Mouse (Mus musculus) stomach, embryonic 15.5 days (tissue): Measurements from ENCODE around the gene Cyp27b1. TPM values are rescaled to one million over a fixed set of nuclear protein-coding genes. Genes with fewer than 3 reads are reported as not detected.

Source experiments
- ATAC-seq: fragments of 200-750 bp; cut with Nextera tagmentation; 2 replicates; pipeline ENCODE4 v1.8.0; 2017; ENCODE audit warnings: low read depth, moderate number of reproducible peaks, moderate TSS enrichment; ENCODE audit not compliant: insufficient read depth, low FRiP score
- H3K27ac ChIP-seq: fragments of 300-500 bp; sonication (generic); 2 replicates; pipeline ENCODE4 v1.5.1; 2015; ENCODE audit warnings: mild to moderate bottlenecking, inconsistent platforms
- H3K27me3 ChIP-seq: fragments of 300-500 bp; sonication (generic); replicated peaks from 2 replicates; pipeline ENCODE4 v1.6.1; 2015; ENCODE audit warnings: inconsistent platforms
- H3K36me3 ChIP-seq: fragments of 300-500 bp; sonication (generic); 2 replicates; pipeline ENCODE4 v1.6.1; 2015; ENCODE audit warnings: inconsistent platforms
- H3K4me1 ChIP-seq: fragments of 300-500 bp; sonication (generic); 2 replicates; pipeline ENCODE4 v1.6.1; 2015; ENCODE audit warnings: inconsistent platforms
- H3K4me2 ChIP-seq: fragments of 300-500 bp; sonication (generic); 2 replicates; pipeline ENCODE4 v1.6.1; 2015; ENCODE audit warnings: mild to moderate bottlenecking, inconsistent platforms
- H3K4me3 ChIP-seq: fragments of 300-500 bp; sonication (generic); replicated peaks from 2 replicates; pipeline ENCODE4 v1.5.1; 2015; ENCODE audit warnings: inconsistent platforms
- H3K9ac ChIP-seq: fragments of 300-500 bp; sonication (generic); 2 replicates; pipeline ENCODE4 v1.6.1; 2015; ENCODE audit warnings: inconsistent platforms
- H3K9me3 ChIP-seq: fragments of 300-500 bp; sonication (generic); 2 replicates; pipeline ENCODE4 v1.6.1; 2016; ENCODE audit warnings: inconsistent platforms
- WGBS: fragments of 180-500 bp; shearing (Covaris S2); methylation state at CpG from one replicate; pipeline ENCODE4 v1.1.7; 2015; 5-methylcytosine and 5-hydroxymethylcytosine counted together
- polyA plus RNA-seq: library from polyadenylated mRNA; unstranded; fragments of >200 nt; fragmentation: Nextera tagmentation; extraction: Ambion mirVana; gene quantifications from 2 replicates; pipeline ENCODE4 v1.2.1, GENCODE M21; 2015

Cyp27b1 gene
- polyA plus RNA-seq = 0.17 and 0.32 TPM in 2 replicates

- Histone ChIP-seq H3K4me1 (peaks cover 14% of the 10 kb centered on the region), H3K27ac (no peak within 1 kb of the TSS), H3K4me3 (peak within 1 kb of the TSS; percentile 26), H3K9ac (no peak within 1 kb of the TSS), H3K27me3 (peaks cover 46% of the 10 kb centered on the region), H3K36me3 (peaks cover 9% of the 10 kb centered on the region), H3K9me3 (no peaks in the 10 kb centered on the region), H3K4me2 (peak within 1 kb of the TSS; percentile 53)
- ATAC-seq = no peak
- 36% methylated on average over 5 of the region's 5 CpGs for WGBS
These were observed at the start of gene Cyp27b1 for GRCm38 (mm10) chr10:127047954-127048353. TSS of gene Cyp27b1 (plus strand) at chr10:127048250.

GRCm38 (mm10) chr10:127000529-127000928, 47.5 kb upstream of the Cyp27b1 start, which contains the start of gene Avil:
TSS of gene Avil (plus strand) at chr10:127000709.
- H3K9me3 ChIP-seq = no peaks in the 10 kb centered on the region
- H3K4me1 ChIP-seq = 0 out of 2 replicates have a peak, but pooled peaks cover 2% of the 10 kb centered on the region
- no peak within 1 kb of the TSS for H3K4me3 ChIP-seq
- H3K27ac ChIP-seq = peak within 1 kb of the TSS; percentile 35; the same call in 1 of the 2 replicates
- no peak for ATAC-seq
- WGBS = 80% methylated on average over 5 of the region's 5 CpGs
- peaks cover 25% of the 10 kb centered on the region for H3K36me3 ChIP-seq
- H3K9ac ChIP-seq = no peak within 1 kb of the TSS
- H3K27me3 ChIP-seq = no peaks in the 10 kb centered on the region
- H3K4me2 ChIP-seq = no peak within 1 kb of the TSS

GRCm38 (mm10) chr10:127001297-127001696, 46.8 kb upstream of the Cyp27b1 start:
- Histone ChIP-seq H3K4me2 (no peak overlapping the region), H3K27ac (peak overlapping the region; percentile 35; the same call in 1 of the 2 replicates), H3K4me1 (0 out of 2 replicates have a peak, but pooled peaks cover 2% of the 10 kb centered on the region), H3K27me3 (no peaks in the 10 kb centered on the region), H3K9me3 (no peaks in the 10 kb centered on the region), H3K36me3 (peaks cover 21% of the 10 kb centered on the region), H3K4me3 (no peak overlapping the region), H3K9ac (no peak overlapping the region)
- 68% methylated on average over 9 of the region's 9 CpGs for WGBS
- ATAC-seq = peak; percentile 33; the same call in 1 of the 2 replicates

GRCm38 (mm10) chr10:127002056-127002455, 46.0 kb upstream of the Cyp27b1 start:
- 52% methylated on average over 1 of the region's 1 CpGs for WGBS
- Histone ChIP-seq H3K9me3 (no peaks in the 10 kb centered on the region), H3K4me1 (0 out of 2 replicates have a peak, but pooled peaks cover 2% of the 10 kb centered on the region), H3K4me3 (no peak overlapping the region), H3K27me3 (no peaks in the 10 kb centered on the region), H3K36me3 (peaks cover 21% of the 10 kb centered on the region), H3K9ac (no peak overlapping the region), H3K27ac (no peak overlapping the region), H3K4me2 (no peak overlapping the region)
- ATAC-seq = no peak

GRCm38 (mm10) chr10:127002765-127003164, 45.3 kb upstream of the Cyp27b1 start:
- Histone ChIP-seq H3K9me3 (no peaks in the 10 kb centered on the region), H3K27me3 (no peaks in the 10 kb centered on the region), H3K36me3 (peaks cover 14% of the 10 kb centered on the region), H3K27ac (no peak overlapping the region), H3K4me2 (no peak overlapping the region), H3K4me1 (0 out of 2 replicates have a peak, but pooled peaks cover 2% of the 10 kb centered on the region), H3K4me3 (no peak overlapping the region), H3K9ac (no peak overlapping the region)
- WGBS = 84% methylated on average over 5 of the region's 5 CpGs
- ATAC-seq = no peak

GRCm38 (mm10) chr10:127003334-127003733, 44.7 kb upstream of the Cyp27b1 start:
- no peak for ATAC-seq
- 84% methylated on average over 8 of the region's 8 CpGs for WGBS

GRCm38 (mm10) chr10:127003806-127004205, 44.2 kb upstream of the Cyp27b1 start:
- WGBS = 78% methylated on average over 7 of the region's 7 CpGs
- no peaks in the 10 kb centered on the region for H3K27me3 ChIP-seq
- H3K4me1 ChIP-seq = 0 out of 2 replicates have a peak, but pooled peaks cover 2% of the 10 kb centered on the region
- H3K9me3 ChIP-seq = no peaks in the 10 kb centered on the region
- no peak overlapping the region for H3K4me2 ChIP-seq
- H3K4me3 ChIP-seq = no peak overlapping the region
- H3K27ac ChIP-seq = no peak overlapping the region
- no peak for ATAC-seq
- H3K36me3 ChIP-seq = peaks cover 5% of the 10 kb centered on the region; the same call in 1 of the 2 replicates
- H3K9ac ChIP-seq = no peak overlapping the region

More at GRCm38 (mm10) chr10:127003334-127003733, 44.7 kb upstream of the Cyp27b1 start:
- no peak overlapping the region for H3K27ac ChIP-seq
- no peaks in the 10 kb centered on the region for H3K27me3 ChIP-seq
- no peak overlapping the region for H3K4me3 ChIP-seq
- H3K4me1 ChIP-seq = 0 out of 2 replicates have a peak, but pooled peaks cover 2% of the 10 kb centered on the region
- no peak overlapping the region for H3K9ac ChIP-seq
- no peak overlapping the region for H3K4me2 ChIP-seq
- H3K36me3 ChIP-seq = peaks cover 8% of the 10 kb centered on the region; the same call in 1 of the 2 replicates
- H3K9me3 ChIP-seq = no peaks in the 10 kb centered on the region

- no peaks in the 10 kb centered on the region for H3K4me1 ChIP-seq
- H3K4me3 ChIP-seq = no peak overlapping the region
- no peak overlapping the region for H3K4me2 ChIP-seq
- peak; percentile 63; the same call in 1 of the 2 replicates for ATAC-seq
- no peak overlapping the region for H3K27ac ChIP-seq
- H3K36me3 ChIP-seq = no peaks in the 10 kb centered on the region
- WGBS = 63% methylated on average over 5 of the region's 5 CpGs
- no peaks in the 10 kb centered on the region for H3K9me3 ChIP-seq
- H3K27me3 ChIP-seq = no peaks in the 10 kb centered on the region
- H3K9ac ChIP-seq = no peak overlapping the region
These were observed 31.6 kb upstream of the Cyp27b1 start for GRCm38 (mm10) chr10:127016488-127016887.

GRCm38 (mm10) chr10:127017071-127017470, 31.0 kb upstream of the Cyp27b1 start:
- no peaks in the 10 kb centered on the region for H3K27me3 ChIP-seq
- H3K4me3 ChIP-seq = no peak overlapping the region
- no peak overlapping the region for H3K9ac ChIP-seq
- no peak for ATAC-seq
- 17% methylated on average over 1 of the region's 2 CpGs for WGBS
- no peak overlapping the region for H3K4me2 ChIP-seq
- H3K27ac ChIP-seq = no peak overlapping the region
- 0 out of 2 replicates have a peak, but pooled peaks cover 4% of the 10 kb centered on the region for H3K36me3 ChIP-seq
- no peaks in the 10 kb centered on the region for H3K4me1 ChIP-seq
- H3K9me3 ChIP-seq = no peaks in the 10 kb centered on the region

GRCm38 (mm10) chr10:127018422-127018821, 29.6 kb upstream of the Cyp27b1 start:
- H3K27me3 ChIP-seq = no peaks in the 10 kb centered on the region
- H3K9ac ChIP-seq = no peak overlapping the region
- H3K4me3 ChIP-seq = no peak overlapping the region
- no peak overlapping the region for H3K27ac ChIP-seq
- 73% methylated on average over 16 of the region's 16 CpGs for WGBS
- no peak overlapping the region for H3K4me2 ChIP-seq
- H3K36me3 ChIP-seq = peaks cover 13% of the 10 kb centered on the region
- no peaks in the 10 kb centered on the region for H3K4me1 ChIP-seq
- no peaks in the 10 kb centered on the region for H3K9me3 ChIP-seq
- ATAC-seq = no peak

GRCm38 (mm10) chr10:127030336-127031296, 17.4 kb upstream of the Cyp27b1 start, which contains the start of gene Tsfm:
TSS of gene Tsfm (minus strand) at chr10:127030840.
- H3K4me1 ChIP-seq = peaks cover 4% of the 10 kb centered on the region; the same call in 1 of the 2 replicates
- 5% methylated on average over 55 of the region's 56 CpGs for WGBS
- H3K36me3 ChIP-seq = peaks cover 23% of the 10 kb centered on the region
- H3K9ac ChIP-seq = peak within 1 kb of the TSS; percentile 76
- H3K4me3 ChIP-seq = peak within 1 kb of the TSS; percentile 89
- H3K27me3 ChIP-seq = no peaks in the 10 kb centered on the region
- peak within 1 kb of the TSS; percentile 67 for H3K4me2 ChIP-seq
- H3K9me3 ChIP-seq = no peaks in the 10 kb centered on the region
- peak; percentile 84 for ATAC-seq
- H3K27ac ChIP-seq = peak within 1 kb of the TSS; percentile 77; the same call in 1 of the 2 replicates
